Mouse (Mus musculus) E14TG2a.4 (cell line): ENCODE data around the gene Prox1.

Experiments used
- CTCF ChIP-seq: conservative IDR thresholded peaks from 2 replicates; pipeline ENCODE4 v1.5.1; 2014; ENCODE audit warnings: low read length
- POU5F1 ChIP-seq: IDR thresholded peaks from 2 replicates; pipeline ENCODE4 v1.6.1; 2014; ENCODE audit warnings: low read length, borderline replicate concordance

DNA sequence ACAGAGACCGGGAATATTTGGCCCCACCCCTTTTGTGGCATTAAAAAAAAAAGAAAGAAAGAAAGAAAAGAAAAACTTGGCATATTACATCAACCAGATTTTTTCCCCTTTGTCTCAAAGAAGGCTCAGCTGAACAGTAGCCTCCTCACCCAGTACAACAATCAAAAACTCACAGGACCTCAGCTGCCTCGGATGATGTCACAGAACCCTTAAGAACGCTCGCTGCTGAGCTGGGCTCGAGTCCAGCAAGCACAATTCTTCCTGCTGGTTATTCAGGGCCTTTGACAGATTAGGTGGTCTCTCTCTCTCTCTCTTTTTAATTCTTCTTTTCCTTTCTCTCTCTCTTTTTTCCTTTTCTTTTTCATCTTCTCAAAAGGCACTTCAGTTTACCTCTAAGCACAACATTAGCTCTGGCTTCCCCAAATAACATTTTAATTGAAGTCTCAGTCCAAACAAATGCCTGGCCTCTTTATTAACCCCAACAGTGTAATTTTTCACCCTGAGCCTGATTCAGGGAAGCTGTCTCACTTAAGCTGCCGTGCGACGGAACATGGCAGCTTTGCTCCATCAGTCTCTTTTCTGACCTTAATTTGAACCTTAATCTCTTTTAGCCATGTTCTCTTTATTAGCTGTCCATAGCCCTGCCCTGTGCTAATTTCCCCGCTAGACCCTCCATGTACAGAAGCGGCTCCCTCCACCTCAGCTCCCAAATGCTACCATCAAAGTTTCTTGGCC, 19.9 kb upstream of the Prox1 start:
- TF ChIP-seq CTCF, result no peak
- no peak for TF ChIP-seq POU5F1
